ENCODE assay signal across 18 mouse cellular contexts in genomic region chr10:21973676-21974075, GRCm38 (mm10).
"Had no signal": no experiment of that assay in that cellular context is flagged by ENCODE, and none has a peak within 500 bp of the region (broad histone marks: within the 10 kb centered on the region; RNA-seq: fewer than 3 reads in every experiment).

No protein-coding gene starts in this region.

- H3K4me3 ChIP-seq: midbrain, embryonic 10.5 days; midbrain, embryonic 12.5 days; myocyte; neural tube, embryonic 13.5 days; neural tube, embryonic 15.5 days; stomach, embryonic 15.5 days had no signal

- DNase-seq: lung, embryonic 14.5 days; lung, postnatal 10 days; lung, postnatal 4 days; midbrain, embryonic 14.5 days; retina, postnatal 1 day; right cerebral cortex, adult 18-20 months; right cerebral cortex, postnatal 25 days; right cerebral cortex, postnatal 4 days; thymus, adult 2 months; thymus, postnatal 25 days; thymus, postnatal 4 days had no signal

- H3K27ac ChIP-seq: midbrain, embryonic 10.5 days; midbrain, embryonic 12.5 days; neural tube, embryonic 13.5 days; neural tube, embryonic 15.5 days; stomach, embryonic 15.5 days; stomach, postnatal 0 days had no signal
